Mouse (Mus musculus): Measurements from ENCODE around the gene Scgb2b18.
"Not testable (repeated sequence)": the region's sequence is repeated elsewhere in the genome, so short reads cannot be mapped to it uniquely, and the experiment has no call there.

DNA sequence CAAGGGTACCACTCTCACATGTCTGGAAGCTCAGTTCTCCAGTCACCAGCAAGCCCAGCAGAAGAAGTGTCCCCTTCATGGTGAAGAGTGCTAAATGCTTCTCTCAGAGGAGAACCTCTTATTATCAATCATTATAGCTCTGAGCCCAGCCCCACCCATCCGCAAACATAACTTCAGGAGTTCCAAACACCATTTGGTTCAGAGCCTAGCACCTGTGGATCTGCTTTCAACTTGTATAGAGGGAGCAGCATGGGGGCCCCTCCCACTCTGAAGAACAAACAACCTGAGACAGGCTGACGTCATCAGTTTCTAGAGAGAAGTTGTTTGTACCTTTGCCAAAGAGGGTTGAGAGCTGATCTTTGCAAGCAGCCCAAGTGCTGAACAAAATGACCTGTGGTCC is at the start of gene Scgb2b18:
- not testable (repeated sequence) for TF ChIP-seq CTCF (IDR thresholded peaks at IDR 0.05; ENCODE audit: borderline replicate concordance, insufficient read depth, low read depth, low read length); POLR2A (IDR thresholded peaks at IDR 0.05; ENCODE audit: borderline replicate concordance, insufficient read depth, low read length)

All from cerebellum, adult 2 months (tissue).